Mouse (Mus musculus): Measurements from ENCODE around the gene Myt1l. TPM values are rescaled to one million over a fixed set of nuclear protein-coding genes. Genes with fewer than 3 reads are reported as not detected.

Myt1l gene
- 178 and 228 TPM in 2 replicates for polyA plus RNA-seq (2015; fragmentation: Nextera tagmentation; extraction: Ambion mirVana)

DNA sequence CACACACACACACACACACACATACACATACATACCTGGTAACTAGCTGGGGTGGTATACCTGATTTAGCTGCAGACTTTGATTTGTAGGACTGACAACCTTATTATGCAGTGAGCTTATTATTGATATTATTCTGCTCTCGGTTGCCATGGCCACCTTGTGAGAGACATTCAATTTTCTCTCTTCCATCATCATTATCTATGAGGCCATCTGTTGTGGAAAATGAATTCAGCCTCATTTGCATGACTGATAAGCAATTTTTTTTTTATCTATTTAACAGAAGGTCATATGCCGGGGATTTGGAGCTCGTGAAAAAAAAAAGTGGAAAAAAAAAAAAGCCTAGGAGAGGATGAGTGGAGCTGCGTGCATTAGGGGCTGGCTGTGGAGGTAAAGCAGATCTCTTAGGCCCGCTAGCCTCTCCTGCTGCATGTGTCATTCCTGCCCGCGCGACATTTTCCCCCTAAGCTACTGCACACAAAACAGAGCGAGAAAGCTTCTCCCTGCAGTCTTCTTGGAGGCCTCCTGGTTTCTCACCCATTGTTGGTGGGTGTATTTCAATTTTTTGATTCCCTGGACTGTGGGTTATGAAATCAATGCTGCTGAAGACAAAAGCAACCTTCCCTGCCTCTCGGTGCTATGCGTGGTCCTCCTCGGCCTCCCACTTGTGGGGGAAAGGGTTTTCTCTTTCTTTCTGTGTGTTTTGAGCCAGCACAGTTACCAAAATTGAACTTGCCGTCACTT is at the start of gene Myt1l:
Myt1l (plus strand) TSS at position 354 of the 741 bp plus-strand sequence.
- 15% methylated on average over 13 of the region's 13 CpGs for WGBS
- H3K36me3 ChIP-seq: no peaks in the 10 kb centered on the region
- H3K27ac ChIP-seq (replicated peaks): peak within 1 kb of the TSS; percentile 96
- H3K4me1 ChIP-seq: peaks cover 19% of the 10 kb centered on the region; the same call in 1 of the 2 replicates
- H3K27me3 ChIP-seq (replicated peaks): no peaks in the 10 kb centered on the region
- peak within 1 kb of the TSS; percentile 59 for H3K4me2 ChIP-seq
- no peaks in the 10 kb centered on the region for H3K9me3 ChIP-seq (replicated peaks)
- H3K4me3 ChIP-seq (replicated peaks): peak within 1 kb of the TSS; percentile 42
- peak within 1 kb of the TSS; percentile 68 for H3K9ac ChIP-seq (replicated peaks)
- peak; percentile 19; the same call in 1 of the 2 replicates for ATAC-seq (ENCODE audit: low FRiP score)

- H3K27ac ChIP-seq (replicated peaks): no peak overlapping the region
- no peak for ATAC-seq (ENCODE audit: low FRiP score)
- H3K9me3 ChIP-seq (replicated peaks): no peaks in the 10 kb centered on the region
- H3K9ac ChIP-seq (replicated peaks): no peak overlapping the region
- WGBS: 77% methylated on average over 10 of the region's 10 CpGs
- no peaks in the 10 kb centered on the region for H3K27me3 ChIP-seq (replicated peaks)
- H3K36me3 ChIP-seq: no peaks in the 10 kb centered on the region
- H3K4me3 ChIP-seq (replicated peaks): no peak overlapping the region
- no peak overlapping the region for H3K4me2 ChIP-seq
- H3K4me1 ChIP-seq: no peaks in the 10 kb centered on the region
Observed at GRCm38 (mm10) chr12:29486424-29487035, 41.7 kb upstream of the Myt1l start.

DNA sequence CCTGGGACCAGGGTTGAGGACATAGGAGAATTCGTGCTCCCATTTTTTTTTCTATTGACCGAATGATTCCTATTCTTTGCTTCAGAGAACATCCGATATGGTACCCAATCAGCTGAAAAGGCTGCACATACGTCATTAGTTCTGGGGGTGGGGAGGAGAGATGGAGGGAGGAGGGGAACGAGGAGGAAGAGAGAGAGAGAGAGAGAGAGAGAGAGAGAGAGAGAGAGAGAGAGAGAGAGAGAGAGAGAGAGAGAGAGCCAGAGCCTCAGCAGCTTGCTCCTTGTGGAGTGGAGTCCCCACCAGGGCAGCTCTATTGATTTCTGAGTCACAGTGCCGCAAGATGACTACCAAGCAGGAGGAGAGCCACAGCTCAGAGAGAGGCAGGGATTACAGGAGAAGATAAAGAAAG is 1.9 kb upstream of the Myt1l start:
- Histone ChIP-seq H3K4me2 (peak overlapping the region; percentile 59), H3K9me3 (replicated peaks) (no peaks in the 10 kb centered on the region), H3K36me3 (no peaks in the 10 kb centered on the region), H3K4me3 (replicated peaks) (peak overlapping the region; percentile 26), H3K27ac (replicated peaks) (peak overlapping the region; percentile 96), H3K9ac (replicated peaks) (peak overlapping the region; percentile 51), H3K4me1 (0 out of 2 replicates have a peak, but pooled peaks cover 11% of the 10 kb centered on the region), H3K27me3 (replicated peaks) (no peaks in the 10 kb centered on the region)
- WGBS: 4% methylated on average over 6 of the region's 6 CpGs
- peak; percentile 74 for ATAC-seq (ENCODE audit: low FRiP score)

DNA sequence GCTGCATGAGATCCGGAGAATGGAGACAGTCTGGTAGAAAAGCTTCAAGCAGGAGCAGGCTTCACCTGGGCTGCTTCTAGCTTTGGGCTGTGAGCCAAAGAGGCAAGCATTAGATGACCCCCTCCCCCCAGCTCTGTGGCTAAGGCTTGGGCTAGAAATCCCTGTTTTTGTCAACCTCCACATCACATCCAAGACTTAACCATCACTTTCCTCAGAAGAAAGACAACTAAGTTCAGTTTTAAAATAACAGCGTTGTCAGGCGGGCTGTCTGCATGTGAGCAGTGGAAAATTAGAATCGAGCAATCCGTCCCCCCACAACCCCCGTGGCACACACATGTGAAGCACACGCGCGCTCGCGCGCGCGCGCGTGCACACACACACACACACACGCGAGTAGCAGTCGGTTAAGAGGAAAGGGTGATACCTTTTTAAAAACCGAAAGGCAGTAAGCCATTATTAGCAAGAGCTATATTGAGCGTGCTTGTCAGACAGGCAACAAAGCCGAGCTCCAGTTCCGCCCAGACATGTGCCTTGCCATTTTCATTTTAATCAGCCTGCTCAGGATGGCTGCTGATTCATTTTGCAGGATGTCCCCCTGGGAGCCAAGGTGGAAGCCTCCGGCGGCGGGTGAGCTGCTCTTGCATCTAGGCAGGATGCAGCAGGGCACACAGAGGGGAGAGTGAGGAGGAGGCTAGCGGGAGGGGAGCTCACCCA is 979 bp upstream of the Myt1l start:
- Histone ChIP-seq H3K27ac (replicated peaks) (peak overlapping the region; percentile 96), H3K4me1 (0 out of 2 replicates have a peak, but pooled peaks cover 11% of the 10 kb centered on the region), H3K4me3 (replicated peaks) (peak overlapping the region; percentile 42), H3K27me3 (replicated peaks) (no peaks in the 10 kb centered on the region), H3K36me3 (no peaks in the 10 kb centered on the region), H3K4me2 (peak overlapping the region; percentile 59), H3K9me3 (replicated peaks) (no peaks in the 10 kb centered on the region), H3K9ac (replicated peaks) (peak overlapping the region; percentile 51)
- peak; percentile 70 for ATAC-seq (ENCODE audit: low FRiP score)
- WGBS: under 1% methylated on average over 27 of the region's 27 CpGs

DNA sequence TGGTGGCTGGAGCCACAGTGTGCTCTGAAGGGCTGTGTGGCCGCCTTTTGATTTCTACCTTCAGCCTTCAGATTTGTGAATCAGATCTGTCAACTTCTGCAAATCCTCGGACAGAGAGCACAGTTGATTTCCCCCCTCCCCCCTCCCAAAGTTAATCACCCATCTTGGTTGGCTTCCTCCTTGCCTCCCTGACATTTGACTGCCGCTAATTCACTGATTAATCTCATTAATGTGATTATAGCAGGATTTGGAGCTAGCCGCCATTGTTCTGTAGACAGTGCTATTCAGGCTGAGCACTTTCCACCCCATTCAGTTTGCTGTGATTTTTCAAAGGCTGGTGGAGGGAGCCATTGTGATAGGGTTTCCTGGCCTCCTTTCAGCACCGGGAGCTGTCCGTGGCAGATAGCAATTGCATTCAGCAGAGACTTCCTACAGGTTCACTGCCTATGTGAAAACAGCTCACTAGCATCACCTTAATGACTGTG is 2.1 kb downstream of the Myt1l start:
- 2% methylated on average over 6 of the region's 6 CpGs for WGBS
- Histone ChIP-seq H3K4me1 (peaks cover 22% of the 10 kb centered on the region; the same call in 1 of the 2 replicates), H3K4me3 (replicated peaks) (peak overlapping the region; percentile 48), H3K27ac (replicated peaks) (peak overlapping the region; percentile 91), H3K9me3 (replicated peaks) (no peaks in the 10 kb centered on the region), H3K36me3 (no peaks in the 10 kb centered on the region), H3K9ac (replicated peaks) (peak overlapping the region; percentile 67), H3K27me3 (replicated peaks) (no peaks in the 10 kb centered on the region), H3K4me2 (peak overlapping the region; percentile 55)
- ATAC-seq (ENCODE audit: low FRiP score): no peak

GRCm38 (mm10) chr12:29530823-29531222 is 2.6 kb downstream of the Myt1l start:
- Histone ChIP-seq H3K4me2 (peak overlapping the region; percentile 55), H3K36me3 (no peaks in the 10 kb centered on the region), H3K4me1 (peaks cover 17% of the 10 kb centered on the region; the same call in 1 of the 2 replicates), H3K4me3 (replicated peaks) (peak overlapping the region; percentile 48), H3K27ac (replicated peaks) (peak overlapping the region; percentile 91), H3K9me3 (replicated peaks) (no peaks in the 10 kb centered on the region), H3K9ac (replicated peaks) (peak overlapping the region; percentile 67), H3K27me3 (replicated peaks) (no peaks in the 10 kb centered on the region)
- ATAC-seq (ENCODE audit: low FRiP score): no peak
- 29% methylated on average over 7 of the region's 7 CpGs for WGBS

DNA sequence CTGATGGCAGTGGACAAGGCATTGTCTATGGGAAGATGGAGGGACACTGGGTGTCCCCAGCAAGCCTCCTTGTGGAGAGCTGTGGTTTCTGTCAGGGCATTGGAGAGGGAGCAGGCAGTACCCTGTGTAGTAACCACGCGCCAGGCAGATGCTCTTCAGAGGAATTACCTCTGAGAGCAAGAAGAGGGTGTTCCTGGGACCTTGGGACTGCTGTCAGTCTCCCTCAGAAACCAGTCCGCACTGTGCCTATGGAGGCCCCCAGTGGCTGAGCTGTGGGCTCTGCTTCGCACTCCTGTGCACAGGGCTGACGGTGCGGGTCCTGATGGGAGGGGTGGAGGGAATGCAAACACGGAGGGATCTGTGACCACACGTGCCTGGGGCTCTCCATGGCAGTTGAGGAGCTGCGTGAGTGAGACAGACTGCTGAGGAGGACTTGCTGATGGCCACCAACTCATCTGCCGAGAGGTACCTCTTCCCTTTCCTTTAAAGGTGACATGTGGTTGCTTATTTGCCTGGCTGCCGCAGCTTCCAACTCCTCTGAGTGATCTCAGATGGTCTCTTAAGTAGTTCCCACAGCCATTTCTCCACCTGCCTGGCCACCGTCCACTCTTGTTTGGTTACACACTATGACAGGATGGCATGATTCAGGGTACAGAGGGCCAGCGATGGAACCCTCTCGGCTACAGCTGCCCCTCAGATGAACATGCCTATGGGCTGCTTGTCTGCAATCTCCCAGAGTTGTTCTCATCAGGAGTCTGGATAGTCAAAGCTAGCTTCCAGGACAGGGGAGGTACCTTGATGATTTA is 5.1 kb downstream of the Myt1l start:
- no peaks in the 10 kb centered on the region for H3K36me3 ChIP-seq
- peak overlapping the region; percentile 49 for H3K4me3 ChIP-seq (replicated peaks)
- peaks cover 23% of the 10 kb centered on the region for H3K4me1 ChIP-seq
- H3K4me2 ChIP-seq: peak overlapping the region; percentile 65
- 13% methylated on average over 14 of the region's 14 CpGs for WGBS
- peak overlapping the region; percentile 73 for H3K9ac ChIP-seq (replicated peaks)
- H3K27me3 ChIP-seq (replicated peaks): no peaks in the 10 kb centered on the region
- H3K27ac ChIP-seq (replicated peaks): peak overlapping the region; percentile 95
- ATAC-seq (ENCODE audit: low FRiP score): peak; percentile 67
- H3K9me3 ChIP-seq (replicated peaks): no peaks in the 10 kb centered on the region

DNA sequence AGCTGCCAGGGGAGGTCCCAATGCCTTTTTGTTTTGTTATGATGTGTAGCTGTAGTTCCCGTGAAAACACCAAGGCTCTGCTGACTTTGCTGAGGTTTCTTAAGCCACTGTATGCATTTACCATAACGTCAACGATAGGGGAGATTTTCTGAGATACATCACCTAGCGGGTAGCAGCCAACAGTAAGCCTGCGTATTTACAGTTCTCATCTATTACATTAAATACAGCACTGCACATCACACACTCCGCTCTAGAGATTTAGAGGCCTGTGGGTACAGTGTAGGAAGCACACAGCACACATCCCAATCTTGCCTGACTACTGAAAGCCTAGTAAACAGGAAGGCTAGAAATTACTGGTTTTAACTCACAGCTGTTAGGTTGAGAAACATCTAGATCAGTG is 6.1 kb downstream of the Myt1l start:
- Histone ChIP-seq H3K4me2 (peak overlapping the region; percentile 65), H3K4me3 (replicated peaks) (peak overlapping the region; percentile 49), H3K9me3 (replicated peaks) (no peaks in the 10 kb centered on the region), H3K27me3 (replicated peaks) (no peaks in the 10 kb centered on the region), H3K27ac (replicated peaks) (peak overlapping the region; percentile 95), H3K4me1 (peaks cover 30% of the 10 kb centered on the region), H3K36me3 (no peaks in the 10 kb centered on the region), H3K9ac (replicated peaks) (peak overlapping the region; percentile 73)
- ATAC-seq (ENCODE audit: low FRiP score): peak; percentile 70
- WGBS: 4% methylated on average over 6 of the region's 6 CpGs

- no peak for ATAC-seq (ENCODE audit: low FRiP score)
- H3K4me3 ChIP-seq (replicated peaks): peak overlapping the region; percentile 49
- peaks cover 33% of the 10 kb centered on the region for H3K4me1 ChIP-seq
- under 1% methylated on average over 25 of the region's 25 CpGs for WGBS
- H3K9ac ChIP-seq (replicated peaks): peak overlapping the region; percentile 73
- peak overlapping the region; percentile 95 for H3K27ac ChIP-seq (replicated peaks)
- peak overlapping the region; percentile 65 for H3K4me2 ChIP-seq
- H3K9me3 ChIP-seq (replicated peaks): no peaks in the 10 kb centered on the region
- no peaks in the 10 kb centered on the region for H3K36me3 ChIP-seq
- no peaks in the 10 kb centered on the region for H3K27me3 ChIP-seq (replicated peaks)
Observed at GRCm38 (mm10) chr12:29534761-29535300, 6.6 kb downstream of the Myt1l start.

DNA sequence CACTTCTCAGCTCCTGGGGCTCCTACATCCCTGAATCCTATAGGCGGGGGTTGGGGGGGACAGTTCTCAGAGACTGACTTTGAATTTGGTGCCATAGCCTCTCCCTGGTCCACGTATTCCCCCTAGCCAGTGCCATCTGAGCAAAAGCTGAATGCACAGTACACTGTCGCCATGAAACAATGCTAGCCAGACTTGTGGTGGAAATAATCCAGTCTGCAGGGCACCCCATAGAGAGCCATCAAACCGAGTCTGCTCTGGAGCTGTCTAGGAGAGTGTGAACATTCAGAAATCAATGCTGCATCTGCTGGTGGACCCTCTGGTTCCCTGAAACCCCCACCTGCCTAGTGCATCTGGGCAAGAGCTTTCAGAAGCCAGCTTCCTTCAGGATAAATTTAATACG is 9.7 kb downstream of the Myt1l start:
- Histone ChIP-seq H3K4me1 (peaks cover 53% of the 10 kb centered on the region), H3K36me3 (no peaks in the 10 kb centered on the region), H3K9ac (replicated peaks) (peak overlapping the region; percentile 54), H3K27me3 (replicated peaks) (no peaks in the 10 kb centered on the region), H3K4me3 (replicated peaks) (peak overlapping the region; percentile 49), H3K27ac (replicated peaks) (peak overlapping the region; percentile 84), H3K9me3 (replicated peaks) (no peaks in the 10 kb centered on the region), H3K4me2 (peak overlapping the region; percentile 65)
- ATAC-seq (ENCODE audit: low FRiP score): peak; percentile 51; the same call in 1 of the 2 replicates
- 33% methylated on average over 5 of the region's 5 CpGs for WGBS
